Mouse (Mus musculus) heart, embryonic 10.5 days (tissue): Measurements from ENCODE around the gene Tradd. TPM values are rescaled to one million over a fixed set of nuclear protein-coding genes. Genes with fewer than 3 reads are reported as not detected.
"Not testable (repeated sequence)": the region's sequence is repeated elsewhere in the genome, so short reads cannot be mapped to it uniquely, and the experiment has no call there.

Source experiments
- DNase-seq: peaks from one replicate; pipeline ENCODE4 v3.0.0-alpha.2; 2017; ENCODE audit warnings: low spot score
- H3K27ac ChIP-seq: fragments of 300-500 bp; sonication (generic); 2 replicates; pipeline ENCODE4 v1.5.1; 2016; ENCODE audit warnings: mild to moderate bottlenecking
- H3K27me3 ChIP-seq: fragments of 300-500 bp; sonication (generic); 2 replicates; pipeline ENCODE4 v1.6.1; 2016; ENCODE audit warnings: mild to moderate bottlenecking; ENCODE audit not compliant: poor library complexity, insufficient read depth, severe bottlenecking
- H3K36me3 ChIP-seq: fragments of 300-500 bp; sonication (generic); 2 replicates; pipeline ENCODE4 v1.6.1; 2016; ENCODE audit warnings: mild to moderate bottlenecking, moderate library complexity
- H3K4me1 ChIP-seq: fragments of 300-500 bp; sonication (generic); 2 replicates; pipeline ENCODE4 v1.6.1; 2016; ENCODE audit warnings: mild to moderate bottlenecking
- H3K4me3 ChIP-seq: fragments of 300-500 bp; sonication (generic); 2 replicates; pipeline ENCODE4 v1.5.1; 2016; ENCODE audit warnings: mild to moderate bottlenecking, moderate library complexity
- H3K9me3 ChIP-seq: fragments of 300-500 bp; sonication (generic); 2 replicates; pipeline ENCODE4 v1.6.1; 2016; ENCODE audit warnings: mild to moderate bottlenecking, moderate library complexity
- WGBS: fragments of 180-500 bp; shearing (Covaris S2); methylation state at CpG from one replicate; pipeline ENCODE4 v1.1.7; 2016; 5-methylcytosine and 5-hydroxymethylcytosine counted together
- polyA plus RNA-seq: library from polyadenylated mRNA; unstranded; fragments of >200 nt; fragmentation: Nextera tagmentation; extraction: Ambion mirVana; gene quantifications from 2 replicates; pipeline ENCODE4 v1.2.1, GENCODE M21; 2016

Gene Tradd
- polyA plus RNA-seq, 1 experiment from 2014 or later: 19.4 TPM

DNA sequence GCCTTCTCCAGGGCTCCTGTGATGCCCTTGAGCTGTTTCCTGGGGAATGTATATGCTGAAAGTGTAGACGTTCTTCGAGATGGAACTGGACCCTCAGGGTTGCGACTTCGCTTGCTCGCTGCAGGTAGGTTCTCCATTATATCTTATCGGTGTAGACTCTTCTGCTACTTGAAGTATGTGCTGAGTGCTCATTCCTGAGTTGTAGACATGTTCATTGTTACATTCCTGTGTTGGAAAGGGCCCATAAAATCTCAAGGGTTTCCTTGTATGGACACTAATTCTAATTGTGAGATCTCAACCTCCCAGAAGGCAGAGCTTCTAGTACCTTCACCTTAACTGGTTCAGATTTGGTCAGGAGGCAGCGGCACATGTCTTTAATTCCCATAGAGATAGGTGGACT lies 23.4 kb downstream of the Tradd start:
- H3K4me1 ChIP-seq: no peaks in the 10 kb centered on the region
- no peak for DNase-seq
- no peak overlapping the region; the same call in 1 of the 2 replicates for H3K27ac ChIP-seq
- no peak overlapping the region for H3K4me3 ChIP-seq
- peaks cover 49% of the 10 kb centered on the region for H3K36me3 ChIP-seq
- WGBS: 90% methylated on average over 7 of the region's 7 CpGs
- H3K27me3 ChIP-seq: no peaks in the 10 kb centered on the region
- no peaks in the 10 kb centered on the region for H3K9me3 ChIP-seq

DNA sequence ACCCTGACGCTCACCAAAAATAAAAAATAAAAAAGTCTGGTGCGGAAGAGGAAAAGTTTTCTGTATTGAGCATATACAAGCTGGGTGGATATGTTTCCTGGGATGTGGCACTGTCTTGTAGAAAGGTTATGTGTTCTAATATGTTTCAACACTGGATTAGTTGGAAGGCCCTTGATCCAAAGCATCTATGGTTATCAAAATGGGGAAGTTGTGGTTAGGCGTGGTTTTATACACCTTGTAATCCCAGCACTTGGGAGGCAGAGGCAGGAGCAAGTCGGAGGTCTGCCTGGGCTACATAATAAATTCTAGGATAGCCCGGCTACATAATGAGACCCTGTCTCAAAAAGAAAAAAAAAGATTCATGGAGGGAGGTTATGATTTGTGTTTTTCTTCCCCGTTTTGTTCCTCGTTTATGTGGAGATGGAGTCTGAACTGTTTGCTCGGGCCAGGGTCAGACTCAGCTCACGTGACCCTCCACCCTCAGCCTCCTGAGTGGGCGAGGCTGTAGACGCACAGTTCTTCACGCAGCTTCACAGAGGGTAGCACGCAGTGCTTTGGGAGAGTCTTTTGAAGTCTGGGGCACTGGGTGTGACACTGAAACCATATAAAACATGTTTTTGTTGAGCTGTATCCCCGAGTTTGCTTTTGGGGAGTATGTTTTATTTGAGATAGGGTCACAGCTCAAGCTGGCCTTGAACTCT lies 26.8 kb downstream of the Tradd start:
- Histone ChIP-seq H3K9me3 (no peaks in the 10 kb centered on the region), H3K4me3 (no peak overlapping the region), H3K27me3 (no peaks in the 10 kb centered on the region), H3K27ac (no peak overlapping the region), H3K36me3 (peaks cover 49% of the 10 kb centered on the region), H3K4me1 (no peaks in the 10 kb centered on the region)
- DNase-seq: no peak
- 91% methylated on average over 14 of the region's 14 CpGs for WGBS

DNA sequence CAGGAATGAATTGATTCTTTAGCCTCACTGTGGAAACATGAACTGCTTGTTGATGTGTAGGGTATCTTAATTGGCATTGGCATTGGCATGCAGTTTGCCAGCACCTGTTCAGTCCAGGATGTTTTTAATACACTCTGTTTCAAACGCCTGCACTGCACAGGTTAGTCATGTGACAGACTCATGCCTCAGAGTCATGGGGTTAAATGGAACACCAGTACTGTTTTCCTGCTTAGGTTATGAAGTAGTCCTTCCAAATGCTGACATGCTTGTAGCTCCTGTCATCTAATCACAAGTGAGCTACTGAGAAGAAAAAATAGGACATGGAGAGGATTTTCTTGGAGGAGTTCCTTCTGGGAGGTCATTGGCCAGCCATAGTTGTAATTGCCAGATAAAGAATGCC lies 29.2 kb downstream of the Tradd start:
- DNase-seq: no peak
- H3K4me1 ChIP-seq: 0 out of 2 replicates have a peak, but pooled peaks cover 5% of the 10 kb centered on the region
- no peaks in the 10 kb centered on the region for H3K27me3 ChIP-seq
- no peak overlapping the region for H3K4me3 ChIP-seq
- no peak overlapping the region for H3K27ac ChIP-seq
- H3K9me3 ChIP-seq: no peaks in the 10 kb centered on the region
- WGBS: 78% methylated on average over 1 of the region's 1 CpGs
- peaks cover 32% of the 10 kb centered on the region for H3K36me3 ChIP-seq

DNA sequence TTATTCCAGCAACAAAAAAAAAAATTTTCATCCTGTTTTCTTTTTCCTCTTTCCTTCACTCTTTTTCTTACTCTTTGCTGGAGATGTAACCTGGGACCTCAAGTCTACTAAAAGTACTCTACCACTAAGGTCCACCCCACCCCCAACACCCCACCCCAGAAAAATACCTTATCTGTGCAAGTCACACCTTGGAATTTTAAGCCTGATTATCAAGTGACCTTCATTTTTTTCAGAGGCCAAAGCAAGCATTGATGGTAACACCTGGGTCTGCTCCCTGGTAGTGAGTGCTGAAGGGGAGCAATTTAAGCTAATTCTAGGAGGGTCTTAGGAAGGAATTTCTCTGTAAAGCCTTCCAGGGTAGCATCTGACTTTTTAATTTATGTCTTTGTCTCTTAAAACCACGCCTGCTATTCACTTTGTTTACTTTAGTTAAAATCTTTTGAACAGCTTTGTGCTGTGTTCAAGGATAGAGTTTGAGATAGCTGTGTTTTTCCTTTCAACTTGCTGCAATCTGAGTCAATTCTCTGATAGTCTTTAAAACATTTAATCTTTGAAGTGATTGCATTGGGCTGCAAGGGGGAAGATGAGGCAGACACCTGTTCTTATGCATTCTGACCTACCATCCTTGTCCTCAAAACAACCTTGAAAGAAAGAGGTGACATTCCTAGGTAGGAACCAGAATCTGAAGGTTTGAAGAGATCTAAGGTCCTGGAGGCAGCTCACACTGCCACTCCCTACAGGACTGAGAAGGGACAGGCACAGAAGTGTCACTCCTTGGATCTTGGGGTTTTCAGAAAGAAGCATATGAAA lies 31.1 kb downstream of the Tradd start:
- H3K9me3 ChIP-seq: no peaks in the 10 kb centered on the region
- DNase-seq: no peak
- 0 out of 2 replicates have a peak, but pooled peaks cover 5% of the 10 kb centered on the region for H3K4me1 ChIP-seq
- 77% methylated on average over 1 of the region's 1 CpGs for WGBS
- peaks cover 18% of the 10 kb centered on the region; the same call in 1 of the 2 replicates for H3K36me3 ChIP-seq
- no peaks in the 10 kb centered on the region for H3K27me3 ChIP-seq
- H3K27ac ChIP-seq: no peak overlapping the region
- H3K4me3 ChIP-seq: no peak overlapping the region

DNA sequence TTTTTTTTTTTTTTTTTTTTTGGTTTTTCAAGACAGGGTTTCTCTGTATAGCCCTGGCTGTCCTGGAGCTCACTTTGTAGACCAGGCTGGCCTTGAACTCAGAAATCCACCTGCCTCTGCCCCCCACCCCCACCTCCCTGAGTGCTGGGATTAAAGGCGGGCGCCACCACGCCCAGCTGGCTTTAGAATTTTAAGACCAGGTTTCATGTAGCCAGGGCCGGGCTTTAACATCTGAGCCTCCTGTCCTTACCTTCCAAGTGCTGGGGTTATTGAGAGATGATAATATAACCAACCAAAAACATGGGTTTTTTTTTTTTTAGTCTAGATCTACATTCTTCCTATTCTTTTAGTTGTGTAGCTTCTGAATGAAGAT lies 32.1 kb downstream of the Tradd start:
- WGBS: 85% methylated on average over 4 of the region's 4 CpGs
- H3K27ac ChIP-seq, H3K4me1 ChIP-seq: not testable (repeated sequence)

DNA sequence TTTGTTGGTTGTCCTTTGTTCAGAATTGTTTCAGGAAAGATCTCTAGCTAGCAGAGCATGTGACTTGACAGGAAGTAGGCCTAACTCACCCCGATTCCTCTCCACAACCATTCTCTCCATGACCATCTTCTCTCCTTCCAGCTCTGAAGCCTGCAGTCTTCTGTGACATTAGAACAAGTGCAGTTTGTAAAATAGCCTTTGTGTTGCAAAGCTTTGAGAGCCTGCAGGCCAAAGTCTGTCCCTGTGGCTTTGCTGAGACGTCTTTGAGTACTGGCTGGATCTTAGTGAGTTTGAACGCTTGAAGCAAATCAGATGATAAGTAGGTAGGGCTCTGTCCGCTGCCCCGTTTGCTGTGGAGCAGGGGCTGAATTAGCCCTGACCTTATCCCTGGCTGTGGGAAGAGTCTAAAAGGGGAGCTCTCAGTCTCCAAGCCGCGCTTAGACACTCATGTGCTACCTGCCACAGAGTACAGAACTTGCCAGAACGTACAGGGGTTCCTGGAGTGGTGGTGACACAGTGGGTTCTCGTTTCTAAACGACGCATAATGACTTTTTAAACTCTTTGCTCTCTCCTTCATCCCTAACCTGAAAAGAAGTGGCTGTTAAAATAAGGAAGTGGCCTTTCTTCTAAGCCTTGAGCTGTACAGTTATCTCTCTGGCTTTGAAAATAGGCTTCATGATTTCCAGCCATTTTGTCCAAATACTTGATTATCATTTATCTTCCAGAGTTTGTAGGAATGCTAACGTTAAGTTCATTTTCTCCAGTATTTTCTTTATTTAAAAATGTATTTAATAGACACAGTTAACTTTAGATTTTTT lies 32.7 kb downstream of the Tradd start:
- WGBS: 80% methylated on average over 12 of the region's 12 CpGs
- H3K9me3 ChIP-seq: no peaks in the 10 kb centered on the region
- H3K36me3 ChIP-seq: peaks cover 17% of the 10 kb centered on the region; the same call in 1 of the 2 replicates
- 0 out of 2 replicates have a peak, but pooled peaks cover 5% of the 10 kb centered on the region for H3K4me1 ChIP-seq
- no peaks in the 10 kb centered on the region for H3K27me3 ChIP-seq
- 0 out of 2 replicates have a peak overlapping the region, but pooled peaks have one; percentile 29 for H3K27ac ChIP-seq
- no peak for DNase-seq
- no peak overlapping the region for H3K4me3 ChIP-seq

More for the DNA sequence above, 32.1 kb downstream of the Tradd start:
- H3K4me3 ChIP-seq, DNase-seq, H3K27me3 ChIP-seq, H3K9me3 ChIP-seq: not testable (repeated sequence)
- peaks cover 18% of the 10 kb centered on the region; the same call in 1 of the 2 replicates for H3K36me3 ChIP-seq

DNA sequence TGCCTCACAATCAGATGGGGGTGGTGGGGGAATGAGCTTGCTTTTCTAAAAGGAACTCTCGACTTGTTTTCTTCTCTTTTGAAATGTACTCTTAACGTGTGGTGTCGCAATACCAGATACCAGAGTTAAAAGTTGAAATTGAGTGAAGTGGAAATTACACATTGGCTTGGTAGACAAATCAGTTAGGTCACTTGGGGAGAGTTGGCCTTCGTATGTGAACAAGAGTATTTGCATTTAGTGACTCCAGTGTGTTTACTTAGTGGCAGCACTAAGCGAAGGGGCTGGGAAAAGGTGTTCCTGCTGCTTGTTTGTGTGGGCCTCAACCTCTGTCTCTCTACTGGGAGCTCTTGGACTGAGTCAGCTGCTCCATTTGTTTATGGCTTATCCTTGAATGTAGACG lies 38.5 kb downstream of the Tradd start:
- Histone ChIP-seq H3K4me1 (peaks cover 18% of the 10 kb centered on the region), H3K9me3 (no peaks in the 10 kb centered on the region), H3K27ac (no peak overlapping the region), H3K36me3 (no peaks in the 10 kb centered on the region), H3K27me3 (no peaks in the 10 kb centered on the region), H3K4me3 (peak overlapping the region; percentile 91)
- no peak for DNase-seq
- WGBS: 25% methylated on average over 6 of the region's 6 CpGs

DNA sequence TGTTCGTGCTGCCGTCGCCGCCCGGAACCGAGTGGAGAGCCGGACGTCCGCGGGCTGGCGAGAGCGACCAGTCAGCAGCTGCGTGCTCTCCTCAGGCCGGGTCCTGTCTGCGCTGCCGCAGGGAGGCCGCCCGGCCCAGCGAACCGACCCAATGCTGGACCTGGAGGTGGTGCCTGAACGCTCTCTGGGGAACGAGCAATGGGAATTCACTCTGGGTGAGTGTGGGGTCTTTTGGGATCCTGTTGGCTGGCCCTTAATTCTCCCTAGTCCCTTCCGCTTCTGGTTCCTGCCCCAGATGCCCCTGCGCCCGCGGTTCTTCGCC lies 39.2 kb downstream of the Tradd start:
- Histone ChIP-seq H3K27ac (peak overlapping the region; percentile 91), H3K27me3 (no peaks in the 10 kb centered on the region), H3K4me1 (peaks cover 16% of the 10 kb centered on the region), H3K36me3 (no peaks in the 10 kb centered on the region), H3K9me3 (no peaks in the 10 kb centered on the region), H3K4me3 (peak overlapping the region; percentile 91)
- WGBS: 0% methylated on average over 27 of the region's 27 CpGs
- no peak for DNase-seq

DNA sequence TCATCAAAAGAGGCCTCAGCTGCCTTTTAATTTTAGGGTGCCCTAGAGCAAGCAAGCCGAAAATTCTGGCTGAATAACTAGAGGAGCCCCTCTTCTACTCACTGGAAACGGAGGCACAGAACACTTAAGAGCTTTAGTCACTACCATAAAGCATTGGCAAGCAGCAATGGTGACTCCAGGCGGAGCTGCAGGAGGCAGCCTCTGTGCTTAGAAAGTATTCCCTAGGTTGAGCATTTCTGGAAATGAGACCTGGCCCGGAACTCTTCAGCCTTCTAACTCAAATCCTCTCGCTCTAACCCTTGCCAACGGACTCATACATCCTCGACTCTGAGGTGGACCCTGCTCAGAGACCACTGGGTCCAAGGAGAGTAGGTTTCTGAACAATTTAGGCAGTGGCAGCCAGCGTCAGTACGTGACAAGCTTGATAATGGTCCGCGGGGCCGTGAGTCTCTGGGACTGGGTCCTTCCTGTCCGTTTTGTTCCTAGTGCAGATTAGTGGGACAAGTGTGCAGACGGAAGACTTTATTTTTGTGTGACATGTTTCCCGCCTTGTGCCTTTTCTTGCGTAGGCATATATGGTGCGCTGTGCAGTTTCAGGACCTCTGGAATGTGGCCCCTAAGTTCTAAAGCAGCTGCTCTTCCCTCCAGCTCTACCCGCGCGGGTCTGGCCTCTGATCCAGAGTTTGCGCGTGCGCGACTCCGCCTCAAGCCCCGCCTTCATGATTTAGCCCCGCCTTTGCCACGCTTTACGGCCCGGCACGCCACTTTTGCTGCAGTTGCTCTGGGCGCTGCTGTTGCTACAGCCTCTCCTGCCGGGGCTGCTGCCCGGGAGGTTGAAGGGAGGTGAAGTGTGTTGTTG lies 39.8 kb downstream of the Tradd start, which contains the start of gene D230025D16Rik:
D230025D16Rik (plus strand) TSS at position 733 of the 859 bp plus-strand sequence.
- DNase-seq: peak; percentile 98
- WGBS: 4% methylated on average over 34 of the region's 34 CpGs
- H3K4me3 ChIP-seq: peak within 1 kb of the TSS; percentile 91
- H3K9me3 ChIP-seq: no peaks in the 10 kb centered on the region
- no peaks in the 10 kb centered on the region for H3K27me3 ChIP-seq
- H3K36me3 ChIP-seq: no peaks in the 10 kb centered on the region
- H3K4me1 ChIP-seq: peaks cover 16% of the 10 kb centered on the region
- peak within 1 kb of the TSS; percentile 91 for H3K27ac ChIP-seq

DNA sequence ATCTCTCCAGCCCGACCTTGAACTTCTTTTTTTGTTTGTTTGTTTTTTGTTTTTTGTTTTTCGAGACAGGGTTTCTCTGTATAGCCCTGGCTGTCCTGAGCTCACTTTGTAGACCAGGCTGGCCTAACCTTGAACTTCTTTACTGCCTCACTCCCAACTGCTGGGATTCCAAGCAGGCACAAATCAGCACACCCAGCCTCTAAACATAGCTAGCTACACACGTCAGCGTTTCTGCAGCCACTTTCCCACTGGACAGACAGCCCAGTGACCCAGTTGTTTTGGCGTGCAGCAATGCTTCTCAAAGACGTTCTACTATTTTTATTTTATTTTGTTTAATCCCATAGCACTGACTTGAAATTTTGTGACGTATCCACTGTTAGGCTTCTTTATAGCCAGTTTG lies 40.6 kb downstream of the Tradd start:
- no peaks in the 10 kb centered on the region for H3K27me3 ChIP-seq
- DNase-seq: no peak
- H3K4me3 ChIP-seq: peak overlapping the region; percentile 91; the same call in 1 of the 2 replicates
- peak overlapping the region; percentile 91; the same call in 1 of the 2 replicates for H3K27ac ChIP-seq
- H3K36me3 ChIP-seq: no peaks in the 10 kb centered on the region
- no peaks in the 10 kb centered on the region for H3K9me3 ChIP-seq
- WGBS: 76% methylated on average over 7 of the region's 7 CpGs
- H3K4me1 ChIP-seq: peaks cover 16% of the 10 kb centered on the region

DNA sequence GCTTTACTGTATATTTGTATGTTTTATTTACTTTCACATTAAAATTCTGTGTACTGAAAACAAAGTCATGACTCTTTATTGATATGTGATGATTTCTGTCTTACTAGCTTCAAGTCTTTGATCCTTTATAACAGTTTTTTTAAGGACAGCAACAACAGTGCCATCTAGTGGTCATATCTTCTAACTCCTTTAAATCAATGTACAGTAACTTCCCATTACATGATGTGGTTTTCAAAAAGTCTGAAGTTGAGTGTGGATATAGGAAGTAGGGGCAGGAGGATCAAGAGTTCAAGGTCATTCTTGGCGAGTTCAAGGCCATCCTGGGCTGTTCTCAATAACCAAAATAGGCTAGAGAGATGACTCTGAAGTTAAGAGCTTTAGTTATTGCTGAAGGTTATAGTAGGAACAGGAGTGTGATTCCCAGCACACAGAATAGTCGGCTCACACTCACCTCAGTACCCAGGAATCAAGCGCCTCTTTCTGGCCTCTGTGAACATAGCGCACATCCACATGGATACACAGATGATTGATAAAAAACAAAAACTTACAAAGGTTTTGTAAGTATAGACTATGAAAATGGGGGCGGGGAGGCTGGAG lies 46.4 kb downstream of the Tradd start:
- DNase-seq: no peak
- H3K4me1 ChIP-seq: no peaks in the 10 kb centered on the region
- no peaks in the 10 kb centered on the region for H3K9me3 ChIP-seq
- no peak overlapping the region for H3K4me3 ChIP-seq
- 73% methylated on average over 5 of the region's 5 CpGs for WGBS
- H3K27ac ChIP-seq: no peak overlapping the region
- H3K36me3 ChIP-seq: peaks cover 18% of the 10 kb centered on the region
- H3K27me3 ChIP-seq: no peaks in the 10 kb centered on the region

DNA sequence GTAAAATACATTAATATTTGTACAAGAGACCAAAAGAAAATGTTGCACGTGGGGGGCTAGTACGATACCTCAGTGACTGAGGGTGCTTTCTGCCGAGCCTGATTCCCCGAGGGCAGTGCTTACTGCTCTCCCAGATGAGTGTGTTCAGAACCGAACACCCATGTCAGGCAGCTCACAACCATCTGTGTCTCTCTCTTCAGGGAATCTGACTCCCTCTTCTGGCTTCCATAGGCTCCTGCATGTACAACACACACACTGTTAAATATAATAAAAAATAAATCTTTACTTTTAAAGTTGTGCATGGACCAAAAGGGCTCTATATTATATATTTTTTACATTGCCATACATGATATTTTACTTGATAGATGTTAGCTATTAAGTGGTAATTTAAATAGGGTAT lies 50.3 kb downstream of the Tradd start:
- no peaks in the 10 kb centered on the region for H3K9me3 ChIP-seq
- DNase-seq: no peak
- no peak overlapping the region for H3K27ac ChIP-seq
- H3K4me1 ChIP-seq: no peaks in the 10 kb centered on the region; the same call in 1 of the 2 replicates
- H3K4me3 ChIP-seq: no peak overlapping the region
- peaks cover 26% of the 10 kb centered on the region for H3K36me3 ChIP-seq
- H3K27me3 ChIP-seq: no peaks in the 10 kb centered on the region
- WGBS: 88% methylated on average over 5 of the region's 5 CpGs
